Mouse (Mus musculus) thymus, postnatal 4 days (tissue): Measurements from ENCODE around the gene Sp2.

Experiments used
- DNase-seq: peaks from one replicate; pipeline ENCODE4 v3.0.0; 2021

Sp2 gene

GRCm38 (mm10) chr11:96906431-96907161 is 76.2 kb downstream of the Sp2 start:
- DNase-seq: no peak
